Mouse (Mus musculus) left cerebral cortex, adult 18-20 months (tissue): ENCODE measurements at regions not wholly inside any gene's neighbourhood (a gene's known extent, or its start where the extent isn't known, plus 50 kb on each side); places are given as distances from the start of the nearest gene placed in this dataset.
"Not testable (repeated sequence)": the region's sequence is repeated elsewhere in the genome, so short reads cannot be mapped to it uniquely, and the experiment has no call there.

Experiments
- DNase-seq, 2 experiments: peaks; one replicate each; pipeline ENCODE4 v3.0.0; 2021 to 2022; ENCODE audit warnings: low spot score in 2 of 2, mixed read lengths in 1 of 2
- microRNA-seq, 2 experiments: library from miRNA; unstranded; fragments of <30 nt; microRNA quantifications; one replicate each; pipeline ENCODE4 v1.2.0; 2021

DNA sequence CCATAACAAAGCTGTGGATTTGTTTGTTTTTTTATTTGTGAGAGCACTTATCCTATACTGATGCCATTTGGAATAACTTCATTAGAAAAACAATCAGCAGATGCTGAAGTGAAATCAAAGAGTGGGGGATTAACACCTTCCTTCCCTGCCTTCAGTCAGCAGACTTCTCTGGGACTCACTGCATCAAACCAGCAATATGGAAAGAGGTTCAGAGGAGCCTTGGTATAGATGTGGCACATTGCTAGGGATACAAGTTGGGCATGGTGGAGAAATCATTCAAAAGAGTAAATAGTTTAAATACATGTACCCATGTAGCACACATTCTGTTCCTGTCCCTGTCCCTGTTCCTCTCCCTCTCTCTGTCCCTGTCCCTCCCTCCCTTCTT, 364.0 kb upstream of the Rgs18 start:
- DNase-seq, result no peak

DNA sequence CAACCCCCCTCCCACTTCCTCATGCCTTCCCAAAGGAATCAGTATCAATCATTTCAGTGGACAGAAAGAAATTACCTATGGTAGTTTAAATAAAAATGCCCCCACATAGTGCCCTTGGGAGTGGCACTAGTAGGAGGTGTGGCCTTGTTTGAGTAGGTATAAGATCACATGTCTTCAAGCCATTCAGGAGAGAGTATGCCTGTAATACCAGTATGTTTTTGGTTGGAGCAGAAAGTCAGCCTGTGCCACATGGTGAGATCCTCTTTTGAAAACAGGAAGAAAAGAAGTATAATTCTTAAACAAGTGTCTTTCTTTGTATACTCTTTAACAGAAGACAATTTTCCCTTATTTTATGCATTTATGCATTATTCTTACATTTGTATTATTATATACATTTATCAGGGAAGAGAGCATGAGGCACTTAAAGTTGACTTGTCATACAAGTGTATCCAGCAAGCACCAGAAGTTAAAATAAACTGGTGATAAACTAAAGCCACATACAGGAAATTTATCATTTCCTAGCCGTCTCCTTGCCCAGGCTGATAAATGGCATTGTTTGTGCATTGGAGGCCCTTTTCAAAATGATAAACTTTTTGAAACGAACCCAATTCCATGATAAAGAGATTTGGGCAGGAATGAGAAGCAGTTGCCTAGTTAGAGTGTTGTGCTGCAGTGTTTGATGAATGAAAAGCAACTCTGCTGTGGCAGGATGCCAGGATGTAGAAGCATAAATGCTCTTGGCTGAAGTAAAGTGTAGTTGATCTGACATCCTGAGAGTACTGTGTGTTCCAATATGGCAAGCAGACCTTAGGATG, 363.4 kb upstream of the Rgs18 start:
- DNase-seq, result peak in 1 of 2 experiments; percentile 1

DNA sequence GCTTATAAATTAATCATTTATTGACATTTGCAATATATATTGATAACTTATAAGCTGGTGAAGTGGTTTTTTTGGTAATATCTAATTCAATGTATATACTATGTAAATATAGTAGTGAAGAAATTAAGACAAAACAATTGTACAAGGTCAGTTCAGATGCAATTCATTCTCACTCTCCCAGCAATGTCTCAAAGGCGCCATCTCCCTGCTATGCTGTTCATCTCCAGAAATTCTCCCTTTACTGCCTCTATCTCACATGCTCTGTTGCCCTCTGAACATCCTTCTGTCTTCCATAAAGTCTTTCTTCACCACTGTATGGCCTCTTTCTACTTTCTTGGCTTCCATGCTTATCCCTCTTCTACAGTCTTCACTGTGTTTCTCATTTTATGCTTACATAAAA, 355.8 kb upstream of the Rgs18 start:
- no peak for DNase-seq

DNA sequence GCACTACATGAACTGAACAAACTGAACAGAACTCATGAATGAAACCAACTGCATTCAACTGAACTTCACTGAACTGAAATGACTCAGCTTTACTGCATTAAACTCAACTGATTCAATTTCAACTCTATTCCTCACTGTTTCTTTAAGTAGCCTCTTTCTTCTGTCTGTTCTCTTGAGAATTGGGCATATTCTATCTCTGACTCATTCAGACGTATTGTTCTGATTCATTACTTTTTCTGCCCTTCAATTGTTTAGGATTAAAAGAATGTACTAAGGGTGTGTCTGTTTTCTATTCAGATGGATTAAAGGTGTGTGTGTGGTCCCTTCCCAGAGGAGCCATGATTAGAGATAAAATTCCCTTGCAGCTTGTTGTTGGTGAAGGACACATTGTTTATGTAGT, 337.9 kb upstream of the Rgs18 start:
- no peak for DNase-seq

- DNase-seq, result not testable (repeated sequence)
Measured at GRCm38 (mm10) chr1:145106771-145107170, 331.5 kb upstream of the Rgs18 start.

GRCm38 (mm10) chr1:145065255-145065854, 290.1 kb upstream of the Rgs18 start:
- no peak for DNase-seq

- no peak for DNase-seq
Measured at GRCm38 (mm10) chr1:145064384-145064783, 289.1 kb upstream of the Rgs18 start.

GRCm38 (mm10) chr1:145015623-145016022, 240.4 kb upstream of the Rgs18 start:
- DNase-seq, result peak; percentile 1 to 9

DNA sequence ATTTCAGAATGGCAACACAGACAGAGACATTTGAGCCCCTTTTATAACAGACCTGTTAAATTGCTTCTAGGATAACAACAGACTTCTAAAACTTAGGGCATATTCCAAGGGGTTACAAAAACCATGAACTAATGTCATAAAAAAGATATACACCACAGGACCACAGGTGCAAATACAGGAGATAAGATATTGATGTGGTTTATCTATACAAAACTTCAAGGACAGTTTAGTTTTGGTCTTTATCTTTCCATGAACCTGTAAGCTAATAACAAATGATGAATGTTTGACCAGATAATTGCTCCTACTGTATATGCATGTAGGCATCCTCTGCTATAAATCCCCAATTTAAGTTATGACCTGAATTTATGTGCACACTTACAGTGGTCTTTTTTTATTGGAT, 235.6 kb upstream of the Rgs18 start:
- DNase-seq, result no peak

GRCm38 (mm10) chr1:144978167-144978566, 202.9 kb upstream of the Rgs18 start:
- DNase-seq, result no peak

DNA sequence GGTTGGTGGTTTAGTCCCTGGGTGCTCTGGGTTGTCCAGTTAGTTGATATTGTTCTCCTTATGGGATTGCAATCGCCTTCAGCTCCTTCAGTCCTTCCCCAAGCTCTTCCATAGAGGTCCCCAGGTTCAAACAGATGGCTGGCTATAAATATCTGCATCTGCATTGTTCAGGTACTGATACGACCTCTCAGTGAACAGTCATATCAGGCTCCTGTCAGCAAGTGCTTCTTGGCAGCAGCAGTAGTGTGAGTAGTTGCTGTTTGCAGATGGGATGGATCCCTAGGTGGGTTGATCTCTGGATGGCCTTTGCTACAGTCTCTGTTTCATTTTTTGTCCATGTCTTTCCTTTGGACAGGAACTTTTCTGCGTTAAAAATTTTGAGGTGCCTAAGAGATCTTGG, 190.5 kb upstream of the Rgs18 start:
- no peak for DNase-seq

DNA sequence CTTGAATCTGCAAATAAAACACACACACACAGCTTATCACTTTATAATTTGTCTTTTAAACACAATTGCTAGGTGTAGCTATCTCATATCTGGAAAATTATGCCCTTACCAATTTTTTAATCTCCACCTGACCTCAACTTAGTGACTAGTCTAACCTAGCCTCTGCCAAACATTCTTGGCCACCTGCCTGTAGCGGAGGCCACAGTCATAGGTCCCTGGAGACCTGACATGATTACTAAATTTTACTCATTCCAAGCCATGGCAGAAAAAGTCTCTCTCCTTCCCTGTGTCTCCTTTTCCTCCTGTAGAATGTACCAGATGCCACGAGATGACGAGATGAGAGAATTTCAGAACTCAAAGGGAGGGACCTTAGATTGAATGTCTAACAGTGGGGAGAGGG, 163.8 kb upstream of the Rgs18 start:
- no peak for DNase-seq

DNA sequence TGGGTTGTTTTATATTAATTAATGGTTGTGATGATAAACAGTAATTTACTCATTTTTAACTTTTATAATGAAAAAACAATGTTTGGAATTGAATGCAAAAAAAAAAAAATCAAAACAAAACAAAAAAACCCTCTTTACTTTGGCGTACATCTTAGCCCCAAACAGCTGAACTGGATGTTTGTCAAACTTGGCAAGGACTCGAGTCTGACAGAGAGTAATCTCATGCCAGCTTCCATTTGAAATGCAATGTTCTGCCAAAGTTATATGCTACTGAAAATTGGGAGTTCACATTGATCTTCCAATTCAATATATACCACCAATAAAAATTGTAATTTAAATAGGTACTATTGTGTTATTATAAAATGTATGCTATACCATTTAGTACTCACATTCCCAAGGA, 150.9 kb upstream of the Rgs18 start:
- DNase-seq, result no peak

DNA sequence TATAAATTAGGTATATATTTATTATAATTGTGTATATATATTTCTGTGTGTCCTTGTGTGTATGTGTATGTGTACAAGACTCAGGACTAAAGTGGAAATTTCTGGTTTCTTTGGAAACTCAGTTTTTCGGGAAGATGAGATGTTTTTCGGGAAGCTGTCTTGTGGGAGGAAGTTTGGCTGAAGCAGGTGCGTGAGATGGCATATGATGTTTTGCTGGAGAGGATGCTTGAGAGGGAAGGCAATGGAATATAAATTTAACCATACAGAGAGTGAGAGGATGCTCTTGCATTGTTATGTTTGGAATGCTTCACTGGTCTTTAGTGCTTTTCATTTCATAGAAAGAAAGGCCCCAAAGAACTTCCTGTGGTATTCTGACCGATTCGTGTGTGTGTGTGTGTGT, 141.3 kb upstream of the Rgs18 start:
- peak in 1 of 2 experiments; percentile 8 for DNase-seq

DNA sequence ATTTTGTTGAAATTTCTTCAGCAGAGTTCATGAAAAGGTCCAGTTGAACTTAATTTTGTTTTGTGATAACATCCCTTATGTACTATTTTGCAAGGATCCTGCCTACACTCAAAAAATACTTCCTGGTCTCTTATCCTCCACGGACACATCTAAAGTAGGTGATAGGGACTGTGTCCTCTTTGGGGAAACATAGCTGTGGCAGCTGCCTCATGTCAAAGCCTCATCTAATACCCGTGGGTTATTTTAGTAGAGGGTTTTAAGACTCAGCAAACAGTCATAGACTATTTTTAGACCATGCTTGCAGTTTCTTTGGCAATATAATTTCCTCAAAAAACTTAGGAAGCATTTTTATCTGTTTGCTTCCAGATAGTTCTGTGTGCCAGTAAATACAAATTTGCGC, 127.8 kb upstream of the Rgs18 start:
- no peak for DNase-seq

DNA sequence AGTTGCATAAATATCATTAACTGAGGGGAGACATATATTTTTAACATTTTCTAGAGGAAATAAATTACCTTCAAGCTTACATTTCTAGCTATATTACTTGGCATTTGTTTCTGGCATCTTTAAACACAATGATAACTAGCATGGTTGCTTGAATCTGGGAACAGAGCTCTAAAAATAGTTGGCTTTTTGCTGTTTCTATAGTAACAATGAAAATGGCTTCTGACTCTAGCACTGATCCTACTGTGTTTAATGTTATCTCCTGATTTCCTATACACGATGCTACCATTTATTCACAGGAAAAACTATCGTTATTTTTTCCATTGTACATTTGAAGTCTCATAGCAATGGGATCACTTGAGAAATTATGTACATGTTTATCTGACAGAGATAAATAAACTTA, 108.4 kb upstream of the Rgs18 start:
- DNase-seq, result no peak

DNA sequence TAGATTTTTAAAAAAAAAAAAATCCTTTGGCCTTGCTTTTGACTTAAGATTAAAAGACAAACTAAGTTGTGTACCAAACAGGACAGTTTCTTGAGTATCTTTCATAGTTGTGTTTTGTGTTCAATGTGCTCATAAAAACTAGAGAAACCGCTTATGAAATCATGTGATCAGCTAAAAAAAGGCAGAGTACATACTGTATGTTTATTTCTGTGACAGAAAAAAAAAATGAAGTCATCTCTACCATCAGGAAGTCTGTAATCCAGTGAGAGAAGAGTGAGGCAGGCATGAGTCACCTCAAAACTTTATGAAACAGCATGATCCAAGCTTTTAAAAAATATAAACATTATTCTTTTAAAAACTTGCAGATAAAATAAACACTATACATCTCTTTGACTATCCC, 86.9 kb upstream of the Rgs18 start:
- DNase-seq, result no peak

Small RNAs in the stretch of these regions (microRNA-seq; reads per million reads assigned to microRNA genes)
- gene Gm25708, result 0 reads per million in 2 experiments
